Mouse (Mus musculus): Measurements from ENCODE around the gene Tm7sf3. TPM values are rescaled to one million over a fixed set of nuclear protein-coding genes. Genes with fewer than 3 reads are reported as not detected.
"Not testable (repeated sequence)": the region's sequence is repeated elsewhere in the genome, so short reads cannot be mapped to it uniquely, and the experiment has no call there.

The Tm7sf3 gene
- total RNA-seq, 1 experiment from 2014 or later, result 21.3 TPM

DNA sequence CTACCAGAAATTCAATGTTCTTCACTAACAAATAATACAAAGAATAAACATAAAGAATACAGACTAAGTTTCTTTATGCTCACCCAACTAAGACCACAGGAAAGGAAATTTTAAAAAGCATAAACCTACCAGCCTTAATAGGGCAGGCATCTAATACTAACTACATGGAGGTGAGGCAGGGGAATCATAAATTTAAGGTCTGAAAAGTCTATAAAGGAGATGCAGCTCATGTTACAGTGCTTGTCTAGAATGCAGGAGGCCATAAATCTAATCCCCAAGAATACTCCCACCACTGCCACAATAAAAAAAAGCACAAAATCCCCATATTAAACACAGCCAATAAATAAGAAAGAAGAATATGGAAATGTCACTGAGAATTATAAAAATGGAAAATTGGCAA, 70.6 kb downstream of the Tm7sf3 start:
- no peak for ATAC-seq (replicated peaks; ENCODE audit: insufficient number of reproducible peaks, low FRiP score, low TSS enrichment, poor library complexity, severe bottlenecking)

DNA sequence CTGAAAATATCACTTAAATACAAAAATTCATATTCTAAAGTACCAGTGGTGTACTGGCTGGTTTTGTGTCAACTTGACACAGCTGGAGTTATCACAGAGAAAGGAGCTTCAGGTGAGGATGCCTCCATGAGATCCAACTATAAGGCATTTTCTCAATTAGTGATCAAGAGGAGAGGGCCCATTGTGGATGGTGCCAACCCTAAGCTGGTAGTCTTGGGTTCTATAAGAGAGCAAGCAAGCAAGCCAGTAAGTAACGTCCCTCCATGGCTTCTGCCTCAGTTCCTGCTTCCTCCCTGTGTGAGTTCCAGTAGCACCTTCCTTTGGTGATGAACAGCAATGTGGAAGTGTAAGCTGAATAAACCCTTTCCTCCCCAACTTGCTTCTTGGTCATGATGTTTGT, 80.2 kb downstream of the Tm7sf3 start:
- ATAC-seq (replicated peaks; ENCODE audit: insufficient number of reproducible peaks, low FRiP score, low TSS enrichment, poor library complexity, severe bottlenecking), result not testable (repeated sequence)

Other genes starting within 250 kb of the Tm7sf3 start
- 40.7 to 122 TPM (median 45.7 TPM) in 3 replicates for gene Itpr2, start 140.6 kb downstream of the Tm7sf3 start, total RNA-seq (2017)
- gene Fgfr1op2, start 65.6 kb downstream of the Tm7sf3 start, total RNA-seq (2017), result 234 to 259 TPM (median 240 TPM) in 3 replicates
- gene Ints13, start 65.0 kb downstream of the Tm7sf3 start, total RNA-seq (2017), result 76.1 to 116 TPM (median 113 TPM) in 3 replicates
- 67.9 to 97.9 TPM (median 85.9 TPM) in 3 replicates for gene Med21, start 277 bp downstream of the Tm7sf3 start, total RNA-seq (2017)
- 11.4 to 19.1 TPM (median 18.1 TPM) in 3 replicates for gene Stk38l, start 82.2 kb upstream of the Tm7sf3 start, total RNA-seq (2017)
- 0.64 to 1.6 TPM (median 1.4 TPM) in 3 replicates for gene Arntl2, start 153.2 kb upstream of the Tm7sf3 start, total RNA-seq (2017)
- gene Smco2, start 207.3 kb upstream of the Tm7sf3 start, total RNA-seq (2017), result not detected in 3 replicates
- gene Ppfibp1, start 245.7 kb upstream of the Tm7sf3 start, total RNA-seq (2017), result 13.7 to 26.2 TPM (median 22.5 TPM) in 3 replicates